Comparison of ENCODE assay signal across 9 mouse cellular contexts in genomic region chr11:106391546-106392188, GRCm38 (mm10). TPM values are rescaled to one million over a fixed set of nuclear protein-coding genes. Genes with fewer than 3 reads are reported as not detected.
DNase-seq lines count a peak whose midpoint lies in the region; ATAC-seq and TF ChIP-seq lines count a peak whose summit lies in the region.
"Had no signal": no experiment of that assay in that cellular context is flagged by ENCODE, and none has a peak within 500 bp of the region (broad histone marks: within the 10 kb centered on the region; RNA-seq: fewer than 3 reads in every experiment).

No protein-coding gene starts in this region.

- H3K4me3 ChIP-seq in G1E (ENCODE audit: low read depth, low read length): no peak overlapping the region
- no peak overlapping the region for H3K4me3 ChIP-seq in brown adipose tissue, adult 24 weeks (ENCODE audit: insufficient read depth, low read depth, low read length)
- H3K4me3 ChIP-seq in forebrain, embryonic 11.5 days (ENCODE audit: low read depth, low read length): no peak overlapping the region
- no peak overlapping the region for H3K4me3 ChIP-seq in liver, postnatal 0 days (ENCODE audit: low read depth, low read length)
- H3K4me3 ChIP-seq in neural tube, embryonic 15.5 days (replicated peaks): no peak overlapping the region
- no peak overlapping the region for H3K4me3 ChIP-seq in thymus, adult 2 months (ENCODE audit: control insufficient read depth, insufficient read depth, low read length)

- peaks cover 33% of the 10 kb centered on the region for H3K36me3 ChIP-seq in G1E (replicated peaks)
- H3K36me3 ChIP-seq in forebrain, embryonic 11.5 days (ENCODE audit: control insufficient read depth, insufficient read depth, low read length): no peaks in the 10 kb centered on the region
- peaks cover 13% of the 10 kb centered on the region for H3K36me3 ChIP-seq in liver, postnatal 0 days (replicated peaks; ENCODE audit: insufficient read depth, low read length)
- H3K36me3 ChIP-seq in neural tube, embryonic 15.5 days: 0 out of 2 replicates have a peak, but pooled peaks cover 5% of the 10 kb centered on the region
- no peaks in the 10 kb centered on the region for H3K36me3 ChIP-seq in thymus, adult 2 months (ENCODE audit: control insufficient read depth, insufficient read depth, low read length)

- H3K4me2 ChIP-seq in forebrain, embryonic 11.5 days (ENCODE audit: low read depth, low read length, severe bottlenecking): no peak overlapping the region
- H3K4me2 ChIP-seq in liver, postnatal 0 days (ENCODE audit: low read depth, low read length): no peak overlapping the region
- no peak overlapping the region for H3K4me2 ChIP-seq in neural tube, embryonic 15.5 days

- intact Hi-C loops in heart, postnatal 14 days (cut with DNase I): loop anchor here (1.0 to 2.0 kb wide), 3 partner anchors 25 to 89 kb away; no protein-coding TSS in a partner anchor

- no peaks in the 10 kb centered on the region for H3K27me3 ChIP-seq in G1E (ENCODE audit: insufficient read depth, low read length)
- no peaks in the 10 kb centered on the region for H3K27me3 ChIP-seq in forebrain, embryonic 11.5 days (ENCODE audit: control insufficient read depth, insufficient read depth, low read length)
- no peaks in the 10 kb centered on the region for H3K27me3 ChIP-seq in liver, postnatal 0 days (ENCODE audit: insufficient read depth, low read length)
- H3K27me3 ChIP-seq in neural tube, embryonic 15.5 days (replicated peaks): no peaks in the 10 kb centered on the region
- no peaks in the 10 kb centered on the region for H3K27me3 ChIP-seq in thymus, adult 2 months (ENCODE audit: control insufficient read depth, insufficient read depth, low read length)

- H3K4me1 ChIP-seq in G1E (ENCODE audit: insufficient read depth, low read depth, low read length): peaks cover 23% of the 10 kb centered on the region
- H3K4me1 ChIP-seq in brown adipose tissue, adult 24 weeks (ENCODE audit: control insufficient read depth, insufficient read depth, insufficient read length, low read length): peaks cover 12% of the 10 kb centered on the region; the same call in 1 of the 2 replicates
- H3K4me1 ChIP-seq in forebrain, embryonic 11.5 days (replicated peaks; ENCODE audit: control insufficient read depth, insufficient read depth, low read length): no peaks in the 10 kb centered on the region
- H3K4me1 ChIP-seq in liver, postnatal 0 days (ENCODE audit: insufficient read depth): peaks cover 34% of the 10 kb centered on the region
- peaks cover 7% of the 10 kb centered on the region; the same call in 1 of the 2 replicates for H3K4me1 ChIP-seq in neural tube, embryonic 15.5 days
- peaks cover 14% of the 10 kb centered on the region for H3K4me1 ChIP-seq in thymus, adult 2 months (replicated peaks; ENCODE audit: control insufficient read depth, insufficient read depth, low read length)

- no peaks in the 10 kb centered on the region for H3K9me3 ChIP-seq in G1E (replicated peaks)
- H3K9me3 ChIP-seq in forebrain, embryonic 11.5 days (ENCODE audit: control insufficient read depth, low read length): no peaks in the 10 kb centered on the region
- no peaks in the 10 kb centered on the region for H3K9me3 ChIP-seq in liver, postnatal 0 days (ENCODE audit: low read length)
- no peaks in the 10 kb centered on the region for H3K9me3 ChIP-seq in neural tube, embryonic 15.5 days (replicated peaks)

- peak; percentile 65 for DNase-seq in G1E (ENCODE audit: low spot score)
- peak; percentile 81 for DNase-seq in forebrain, embryonic 11.5 days (ENCODE audit: low spot score)
- DNase-seq in heart, postnatal 14 days: peak; percentile 67 to 82
- peak; percentile 80 for DNase-seq in layer of hippocampus, adult 11-12 months (ENCODE audit: low spot score)
- peak; percentile 75 for DNase-seq in liver, postnatal 0 days
- DNase-seq in thymus, adult 2 months: peak; percentile 70

- H3K9ac ChIP-seq in forebrain, embryonic 11.5 days (ENCODE audit: low read length): no peak overlapping the region
- no peak overlapping the region for H3K9ac ChIP-seq in liver, postnatal 0 days (replicated peaks)
- no peak overlapping the region for H3K9ac ChIP-seq in neural tube, embryonic 15.5 days (replicated peaks)

- no peak for TF ChIP-seq EP300 in liver, postnatal 0 days (IDR thresholded peaks at IDR 0.05; ENCODE audit: low read depth)

- TF ChIP-seq CTCF in G1E (IDR thresholded peaks at IDR 0.05; ENCODE audit: low read depth, low read length): peak; percentile 92
- peak; percentile 98 for TF ChIP-seq CTCF in liver, postnatal 0 days (IDR thresholded peaks at IDR 0.05; ENCODE audit: low read depth)
- TF ChIP-seq CTCF in thymus, adult 2 months (IDR thresholded peaks at IDR 0.05; ENCODE audit: borderline replicate concordance, control insufficient read depth, extremely low read depth, insufficient read depth, low read length, poor library complexity): peak; percentile 58; the same call in 1 of the 2 replicates

- peak; percentile 59; the same call in 1 of the 2 replicates for ATAC-seq in G1E (ENCODE audit: extremely low read depth, insufficient number of reproducible peaks, low FRiP score, poor library complexity, severe bottlenecking)
- no peak for ATAC-seq in forebrain, embryonic 11.5 days (replicated peaks; ENCODE audit: low FRiP score)
- peak; percentile 35 for ATAC-seq in liver, postnatal 0 days
- peak; percentile 72; the same call in 1 of the 2 replicates for ATAC-seq in neural tube, embryonic 15.5 days (ENCODE audit: low FRiP score)

- peak overlapping the region; percentile 60 for H3K27ac ChIP-seq in brown adipose tissue, adult 24 weeks (replicated peaks; ENCODE audit: low read depth, low read length)
- H3K27ac ChIP-seq in forebrain, embryonic 11.5 days (ENCODE audit: low read depth, low read length): no peak overlapping the region
- H3K27ac ChIP-seq in liver, postnatal 0 days (ENCODE audit: low read depth): no peak overlapping the region
- no peak overlapping the region for H3K27ac ChIP-seq in neural tube, embryonic 15.5 days (replicated peaks)
- H3K27ac ChIP-seq in thymus, adult 2 months (ENCODE audit: control insufficient read depth, insufficient read depth, low read length): no peak overlapping the region
- H3K27ac ChIP-seq: macrophage had no signal

- TF ChIP-seq POLR2A in thymus, adult 2 months (IDR thresholded peaks at IDR 0.05; ENCODE audit: control insufficient read depth, extremely low read depth, insufficient read depth, low read length, poor library complexity): no peak

- WGBS in forebrain, embryonic 11.5 days: 32% methylated on average over 6 of the region's 6 CpGs
- 26% methylated on average over 6 of the region's 6 CpGs for WGBS in liver, postnatal 0 days (ENCODE audit: insufficient replicate concordance)
- WGBS in neural tube, embryonic 15.5 days: 31% methylated on average over 6 of the region's 6 CpGs
- WGBS in thymus, adult 2 months: 40% methylated on average over 6 of the region's 6 CpGs

RNA-seq across cellular contexts. Expression of gene Icam2, which starts 3.8 kb away (rescaled TPM):
- total RNA-seq in G1E (2014; fragmentation: Nextera tagmentation) (3.7 and 10.3 TPM in 2 replicates), G1E (2017) (42.6 and 53.8 TPM in 2 replicates)
- polyA plus RNA-seq in G1E (2012): 2.1 and 3.4 TPM in 2 replicates
- 12.9 and 21.2 TPM in 2 replicates for polyA plus RNA-seq in brown adipose tissue, adult 24 weeks (2012; ENCODE audit: insufficient read depth, insufficient read length, missing spikeins)
- 13.3 and 14.1 TPM in 2 replicates for polyA plus RNA-seq in forebrain, embryonic 11.5 days (2014; fragmentation: Nextera tagmentation; extraction: Ambion mirVana)
- total RNA-seq in heart, postnatal 14 days (2021): 10 to 100 TPM; 44.1 to 44.7 TPM
- 11.4 and 12.6 TPM in 2 replicates for polyA plus RNA-seq in liver, postnatal 0 days (2015; fragmentation: Nextera tagmentation; extraction: Ambion mirVana)
- polyA plus RNA-seq in neural tube, embryonic 15.5 days (2015; fragmentation: Nextera tagmentation; extraction: Ambion mirVana): 14.8 and 27.6 TPM in 2 replicates
- polyA plus RNA-seq in thymus, adult 2 months (2012; rRNA removed): 185 and 222 TPM in 2 replicates

RNA-seq across cellular contexts. Expression of gene Prr29, which starts 26.4 kb away (rescaled TPM):
- total RNA-seq in G1E (2014; fragmentation: Nextera tagmentation): not detected in 2 replicates
- 0.16 and 0.23 TPM in 2 replicates for total RNA-seq in G1E (2017)
- 0.07 TPM in 1 of 2 replicates, not detected in the other for polyA plus RNA-seq in G1E (2012)
- polyA plus RNA-seq in brown adipose tissue, adult 24 weeks (2012; ENCODE audit: insufficient read depth, insufficient read length, missing spikeins): not detected in 2 replicates
- polyA plus RNA-seq in forebrain, embryonic 11.5 days (2014; fragmentation: Nextera tagmentation; extraction: Ambion mirVana): not detected in 2 replicates
- 1 to 10 TPM; 1.0 to 1.7 TPM for total RNA-seq in heart, postnatal 14 days (2021)
- polyA plus RNA-seq in liver, postnatal 0 days (2015; fragmentation: Nextera tagmentation; extraction: Ambion mirVana): not detected in 2 replicates
- polyA plus RNA-seq in neural tube, embryonic 15.5 days (2015; fragmentation: Nextera tagmentation; extraction: Ambion mirVana): 0.23 and 0.41 TPM in 2 replicates
- 30.1 and 31.1 TPM in 2 replicates for polyA plus RNA-seq in thymus, adult 2 months (2012; rRNA removed)
- polyA plus RNA-seq: macrophage had no signal

RNA-seq across cellular contexts. Expression of gene Scn4a, which starts 38.6 kb away (rescaled TPM):
- total RNA-seq in G1E (2014; fragmentation: Nextera tagmentation) (not detected in 2 replicates), G1E (2017) (0.05 TPM in 1 of 2 replicates, not detected in the other)
- polyA plus RNA-seq in G1E (2012): not detected in 2 replicates
- 1.4 and 2.6 TPM in 2 replicates for polyA plus RNA-seq in brown adipose tissue, adult 24 weeks (2012; ENCODE audit: insufficient read depth, insufficient read length, missing spikeins)
- polyA plus RNA-seq in forebrain, embryonic 11.5 days (2014; fragmentation: Nextera tagmentation; extraction: Ambion mirVana): 0.11 TPM in 1 of 2 replicates, not detected in the other
- 1 to 10 TPM; 6.8 to 7.9 TPM for total RNA-seq in heart, postnatal 14 days (2021)
- 0.04 and 0.06 TPM in 2 replicates for polyA plus RNA-seq in liver, postnatal 0 days (2015; fragmentation: Nextera tagmentation; extraction: Ambion mirVana)
- 0.08 and 0.18 TPM in 2 replicates for polyA plus RNA-seq in neural tube, embryonic 15.5 days (2015; fragmentation: Nextera tagmentation; extraction: Ambion mirVana)
- 0.92 and 1.2 TPM in 2 replicates for polyA plus RNA-seq in thymus, adult 2 months (2012; rRNA removed)

Comparison
In these comparisons a context has a peak if more than half of its experiments do, and no peak if none do; other contexts are left out.
1. RNA of gene Prr29, which starts 26.4 kb away (polyA plus RNA-seq): 30.1 to 31.1 TPM in thymus, adult 2 months; 0.23 to 0.41 TPM in neural tube, embryonic 15.5 days, 0.07 TPM in G1E, not detected in brown adipose tissue, adult 24 weeks, not detected in forebrain, embryonic 11.5 days and not detected in liver, postnatal 0 days; every median in the first group is over 10 times any median in the second.
2. Peak in every context shown above with its lines, with median percentiles within 50 percentile points of each other: DNase-seq and CTCF ChIP-seq.